Mouse (Mus musculus) liver, embryonic 16.5 days (tissue): ENCODE data around the gene 4930449I24Rik. TPM values are rescaled to one million over a fixed set of nuclear protein-coding genes. Genes with fewer than 3 reads are reported as not detected.
"Not testable (repeated sequence)": the region's sequence is repeated elsewhere in the genome, so short reads cannot be mapped to it uniquely, and the experiment has no call there.

ENCODE experiments used
- ATAC-seq: fragments of 200-750 bp; cut with Nextera tagmentation; 2 replicates; pipeline ENCODE4 v1.8.0; 2017; ENCODE audit warnings: low read depth, mild to moderate bottlenecking, moderate number of reproducible peaks, moderate library complexity
- H3K27ac ChIP-seq: fragments of 300-500 bp; sonication (generic); 2 replicates; pipeline ENCODE4 v1.5.1; 2014; ENCODE audit warnings: mild to moderate bottlenecking, low read length
- H3K27me3 ChIP-seq: fragments of 300-500 bp; sonication (generic); 2 replicates; pipeline ENCODE4 v1.6.1; 2014; ENCODE audit warnings: low read depth, low read length, mixed read lengths; ENCODE audit not compliant: control insufficient read depth, insufficient read depth
- H3K36me3 ChIP-seq: fragments of 300-500 bp; sonication (generic); 2 replicates; pipeline ENCODE4 v1.6.1; 2014; ENCODE audit warnings: mild to moderate bottlenecking; ENCODE audit not compliant: control insufficient read depth, insufficient read depth
- H3K4me1 ChIP-seq: fragments of 300-500 bp; sonication (generic); 2 replicates; pipeline ENCODE4 v1.6.1; 2014; ENCODE audit warnings: low read depth, low read length, mixed read lengths; ENCODE audit not compliant: control insufficient read depth
- H3K4me2 ChIP-seq: fragments of 300-500 bp; sonication (generic); 2 replicates; pipeline ENCODE4 v1.6.1; 2014; ENCODE audit warnings: low read depth, low read length, mixed read lengths
- H3K4me3 ChIP-seq: fragments of 300-500 bp; sonication (generic); 2 replicates; pipeline ENCODE4 v1.5.1; 2014; ENCODE audit warnings: low read depth, mild to moderate bottlenecking, low read length
- H3K9ac ChIP-seq: fragments of 300-500 bp; sonication (generic); 2 replicates; pipeline ENCODE4 v1.6.1; 2014; ENCODE audit warnings: low read depth, low read length
- H3K9me3 ChIP-seq: fragments of 300-500 bp; sonication (generic); replicated peaks from 2 replicates; pipeline ENCODE4 v1.6.1; 2016; ENCODE audit warnings: low read length; ENCODE audit not compliant: control insufficient read depth
- WGBS: fragments of 180-500 bp; shearing (Covaris S2); extraction: QIAGEN DNeasy Blood & Tissue Kit; methylation state at CpG from one replicate; pipeline ENCODE4 v1.1.7; 2014; ENCODE audit not compliant: insufficient replicate concordance; 5-methylcytosine and 5-hydroxymethylcytosine counted together
- polyA plus RNA-seq: library from polyadenylated mRNA; unstranded; fragments of >200 nt; fragmentation: Nextera tagmentation; extraction: Ambion mirVana; gene quantifications from 2 replicates; pipeline ENCODE4 v1.2.1, GENCODE M21; 2015

Gene 4930449I24Rik
- not detected in 2 replicates for polyA plus RNA-seq

- no CpG with 5 or more reads among the region's 5 CpGs for WGBS
- not testable (repeated sequence) for H3K27ac ChIP-seq
Measured at GRCm38 (mm10) chr5:146502099-146502498, at the start of gene 4930449I24Rik. Gene 4930449I24Rik, plus strand, starts transcription at chr5:146502399.

GRCm38 (mm10) chr5:146453556-146453955 is 48.6 kb upstream of the 4930449I24Rik start:
- H3K4me2 ChIP-seq = no peak overlapping the region
- H3K9ac ChIP-seq = no peak overlapping the region
- H3K36me3 ChIP-seq = no peaks in the 10 kb centered on the region
- H3K9me3 ChIP-seq = no peaks in the 10 kb centered on the region
- no peaks in the 10 kb centered on the region for H3K4me1 ChIP-seq
- no peak for ATAC-seq
- 65% methylated on average over 6 of the region's 6 CpGs for WGBS
- no peak overlapping the region for H3K27ac ChIP-seq
- H3K27me3 ChIP-seq = no peaks in the 10 kb centered on the region
- no peak overlapping the region for H3K4me3 ChIP-seq

More at GRCm38 (mm10) chr5:146502099-146502498, at the start of gene 4930449I24Rik:
- not testable (repeated sequence) for H3K9me3 ChIP-seq, ATAC-seq, H3K36me3 ChIP-seq, H3K4me1 ChIP-seq, H3K27me3 ChIP-seq, H3K4me2 ChIP-seq, H3K9ac ChIP-seq, H3K4me3 ChIP-seq

GRCm38 (mm10) chr5:146461612-146462011 is 40.6 kb upstream of the 4930449I24Rik start:
- Histone ChIP-seq H3K4me1 (no peaks in the 10 kb centered on the region), H3K27me3 (no peaks in the 10 kb centered on the region), H3K9ac (no peak overlapping the region), H3K36me3 (no peaks in the 10 kb centered on the region), H3K9me3 (no peaks in the 10 kb centered on the region), H3K27ac (no peak overlapping the region), H3K4me3 (no peak overlapping the region), H3K4me2 (no peak overlapping the region)
- 68% methylated on average over 8 of the region's 8 CpGs for WGBS
- ATAC-seq = no peak

GRCm38 (mm10) chr5:146466663-146467062 is 35.5 kb upstream of the 4930449I24Rik start:
- Histone ChIP-seq H3K9me3 (no peaks in the 10 kb centered on the region), H3K4me3 (no peak overlapping the region), H3K36me3 (no peaks in the 10 kb centered on the region), H3K9ac (no peak overlapping the region), H3K27me3 (no peaks in the 10 kb centered on the region), H3K4me1 (no peaks in the 10 kb centered on the region), H3K4me2 (no peak overlapping the region), H3K27ac (no peak overlapping the region)
- ATAC-seq = no peak
- WGBS = 81% methylated on average over 19 of the region's 19 CpGs

DNA sequence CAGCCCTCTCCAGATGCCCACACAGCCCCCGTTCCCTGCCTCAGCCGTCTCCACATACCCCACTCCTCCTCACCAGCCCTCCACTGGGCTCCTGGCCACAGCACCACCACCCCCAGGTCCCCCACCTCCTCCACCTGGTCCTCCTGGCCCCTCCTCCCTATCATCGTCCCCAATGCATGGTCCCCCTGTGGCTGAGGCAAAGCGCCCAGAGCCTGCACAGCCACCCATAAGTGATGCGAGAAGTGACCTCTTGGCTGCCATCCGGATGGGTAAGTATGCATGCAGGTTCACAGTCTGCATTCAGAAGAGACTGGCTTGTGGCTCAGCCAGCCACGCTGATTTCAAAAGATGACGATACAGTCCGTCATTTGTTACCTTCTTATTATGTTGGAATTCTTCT is 33.9 kb upstream of the 4930449I24Rik start:
- Histone ChIP-seq H3K9ac (no peak overlapping the region), H3K4me3 (no peak overlapping the region), H3K27me3 (no peaks in the 10 kb centered on the region), H3K4me2 (no peak overlapping the region), H3K27ac (no peak overlapping the region), H3K9me3 (no peaks in the 10 kb centered on the region), H3K4me1 (no peaks in the 10 kb centered on the region), H3K36me3 (no peaks in the 10 kb centered on the region)
- ATAC-seq = no peak
- WGBS = 70% methylated on average over 9 of the region's 9 CpGs

- 73% methylated on average over 9 of the region's 9 CpGs for WGBS
- H3K27ac ChIP-seq = no peak overlapping the region
- no peak overlapping the region for H3K4me3 ChIP-seq
- ATAC-seq = no peak
- no peaks in the 10 kb centered on the region for H3K36me3 ChIP-seq
- no peaks in the 10 kb centered on the region for H3K4me1 ChIP-seq
- H3K9me3 ChIP-seq = no peaks in the 10 kb centered on the region
- no peak overlapping the region for H3K4me2 ChIP-seq
- H3K27me3 ChIP-seq = no peaks in the 10 kb centered on the region
- no peak overlapping the region for H3K9ac ChIP-seq
Measured at GRCm38 (mm10) chr5:146470821-146471220, 31.4 kb upstream of the 4930449I24Rik start.

DNA sequence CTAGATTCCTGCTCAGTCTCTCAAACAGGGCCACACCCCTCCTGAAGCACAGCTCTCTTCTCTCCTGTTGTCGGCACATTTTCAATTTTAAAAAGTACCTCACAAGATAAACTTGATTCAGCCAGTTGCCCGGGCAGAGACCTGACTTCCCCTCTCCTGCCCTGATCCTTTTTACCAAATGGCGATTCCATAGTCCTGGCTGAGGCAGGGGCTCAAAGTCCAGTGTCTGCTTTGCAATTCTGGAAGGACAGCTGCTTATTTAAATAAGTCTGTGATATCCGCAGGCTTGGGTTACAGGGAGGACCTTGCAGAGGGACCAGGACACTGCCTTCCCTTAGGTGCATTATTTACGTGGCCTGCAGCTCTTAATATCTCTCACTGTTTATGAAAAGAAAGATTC is 30.9 kb upstream of the 4930449I24Rik start:
- 55% methylated on average over 5 of the region's 5 CpGs for WGBS
- Histone ChIP-seq H3K4me3 (no peak overlapping the region), H3K9me3 (no peaks in the 10 kb centered on the region), H3K27ac (no peak overlapping the region), H3K4me2 (no peak overlapping the region), H3K4me1 (no peaks in the 10 kb centered on the region), H3K27me3 (no peaks in the 10 kb centered on the region), H3K9ac (no peak overlapping the region), H3K36me3 (no peaks in the 10 kb centered on the region)
- 0 out of 2 replicates have a peak, but pooled peaks have one; percentile 13 for ATAC-seq

GRCm38 (mm10) chr5:146471821-146472220 is 30.4 kb upstream of the 4930449I24Rik start:
- Histone ChIP-seq H3K27ac (no peak overlapping the region), H3K4me3 (no peak overlapping the region), H3K27me3 (no peaks in the 10 kb centered on the region), H3K9ac (no peak overlapping the region), H3K4me1 (no peaks in the 10 kb centered on the region), H3K36me3 (no peaks in the 10 kb centered on the region), H3K4me2 (no peak overlapping the region), H3K9me3 (no peaks in the 10 kb centered on the region)
- no peak for ATAC-seq
- WGBS = 68% methylated on average over 12 of the region's 12 CpGs

DNA sequence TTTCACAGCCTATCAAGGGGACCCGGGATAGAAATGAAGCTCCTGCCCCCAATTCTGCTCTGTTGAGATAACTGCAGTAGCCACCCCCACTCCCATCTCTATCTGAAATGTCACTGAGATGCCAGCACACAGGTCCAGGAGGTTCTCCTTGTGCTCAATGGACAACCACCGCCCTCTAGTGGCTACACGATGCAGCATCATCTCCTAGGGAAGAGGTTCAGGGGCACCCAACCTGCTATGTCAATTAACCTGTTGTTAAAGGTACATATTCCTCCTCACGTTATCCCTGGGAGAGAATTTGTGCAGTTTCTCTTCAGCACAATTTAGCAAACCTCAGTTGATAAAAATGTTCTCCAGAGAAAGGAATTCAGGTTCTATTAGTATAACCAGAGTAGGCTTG is 22.6 kb upstream of the 4930449I24Rik start:
- H3K4me2 ChIP-seq, H3K36me3 ChIP-seq, ATAC-seq, H3K27ac ChIP-seq, H3K9me3 ChIP-seq, H3K27me3 ChIP-seq, H3K4me1 ChIP-seq, H3K9ac ChIP-seq, H3K4me3 ChIP-seq: not testable (repeated sequence)
- WGBS = 9% methylated on average over 4 of the region's 4 CpGs
